Mouse (Mus musculus): Measurements from ENCODE around the gene Ngef. TPM values are rescaled to one million over a fixed set of nuclear protein-coding genes. Genes with fewer than 3 reads are reported as not detected.

Gene Ngef
- total and polyA plus RNA-seq, 3 experiments: not detected

GRCm38 (mm10) chr1:87482546-87482945 is 91.1 kb downstream of the Ngef start (continued):
- TF ChIP-seq TBP (IDR thresholded peaks at IDR 0.05; ENCODE audit: low read depth, low read length) (no peak), CHD2 (IDR thresholded peaks at IDR 0.05; ENCODE audit: low read length) (no peak), RCOR1 (IDR thresholded peaks at IDR 0.05; ENCODE audit: low read depth, low read length) (no peak)

DNA sequence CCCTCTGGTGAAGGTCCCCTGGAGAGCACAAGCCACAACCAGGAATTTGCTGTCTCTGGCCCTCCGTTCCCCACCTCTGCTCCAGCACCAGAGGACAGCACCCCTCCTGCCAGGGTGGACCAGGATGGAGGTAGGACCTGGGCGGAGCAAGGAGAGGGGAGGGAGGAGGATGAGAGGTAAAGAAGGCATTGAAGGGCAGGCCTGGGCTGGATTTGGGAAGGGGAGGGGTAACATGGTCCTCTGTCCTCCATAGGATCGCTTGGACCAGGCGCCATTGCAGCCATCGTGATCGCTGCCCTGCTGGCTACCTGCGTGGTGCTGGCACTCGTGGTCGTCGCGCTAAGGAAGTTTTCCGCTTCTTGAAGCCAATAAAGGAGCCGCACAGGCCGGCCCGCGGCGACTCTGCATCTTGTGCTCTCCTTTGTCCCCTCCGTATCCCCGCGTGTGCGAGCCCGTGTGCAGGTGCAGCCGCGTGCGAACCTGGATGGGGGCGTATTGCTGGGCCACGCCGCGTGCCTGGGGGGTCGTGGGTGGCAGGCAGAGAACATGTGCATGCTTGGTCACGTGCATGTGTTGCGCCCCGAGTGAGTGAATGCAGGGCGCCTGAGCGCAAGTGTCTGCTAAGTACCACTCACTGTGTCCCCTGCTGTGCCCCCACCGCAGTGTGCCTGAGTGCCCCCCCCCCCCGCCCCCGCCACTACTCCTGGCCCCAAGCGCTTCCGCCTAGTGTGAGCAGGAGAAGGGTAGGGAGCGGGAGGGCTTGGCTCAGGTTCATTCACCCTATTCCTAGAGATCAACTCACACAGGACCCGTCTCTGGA is 98.4 kb downstream of the Ngef start:
- DNase-seq (ENCODE audit: low read depth, low spot score): no peak
- Histone ChIP-seq H3K9me3 (replicated peaks; ENCODE audit: insufficient read depth, low read length) (no peaks in the 10 kb centered on the region), H3K27ac (ENCODE audit: control insufficient read depth, low read depth, low read length) (no peak overlapping the region), H3K36me3 (ENCODE audit: control insufficient read depth in 1 of 2, insufficient read depth in 2 of 2, low read length in 2 of 2) (no peaks in the 10 kb centered on the region), H3K4me1 (ENCODE audit: control insufficient read depth in 1 of 2, insufficient read depth in 2 of 2, low read length in 2 of 2) (no peaks in the 10 kb centered on the region), H3K9ac (ENCODE audit: control insufficient read depth, low read depth, low read length, poor library complexity, severe bottlenecking) (no peak overlapping the region), H3K4me3 (ENCODE audit: control insufficient read depth in 1 of 2, insufficient read depth in 1 of 2, low read depth in 2 of 2, low read length in 2 of 2) (no peak overlapping the region), H3K79me2 (ENCODE audit: control insufficient read depth, insufficient read depth, low read length, poor library complexity) (no peaks in the 10 kb centered on the region), H3K27me3 (ENCODE audit: control insufficient read depth in 1 of 2, insufficient read depth in 2 of 2, low read length in 2 of 2) (peaks cover 0 to 6% of the 10 kb centered on the region in 2 experiments)
- TF ChIP-seq E2F4 (IDR thresholded peaks at IDR 0.05; ENCODE audit: borderline replicate concordance, low read depth, low read length): no peak
- no peak for TF ChIP-seq ZC3H11A (IDR thresholded peaks at IDR 0.05; ENCODE audit: low read depth, low read length)
- no peak for TF ChIP-seq JUND (IDR thresholded peaks at IDR 0.05; ENCODE audit: low read depth, low read length)
- no peak for TF ChIP-seq MYB (IDR thresholded peaks at IDR 0.05; ENCODE audit: low read depth, low read length)
- TF ChIP-seq POLR2A (IDR thresholded peaks at IDR 0.05; ENCODE audit: control insufficient read depth in 1 of 2, insufficient read depth in 1 of 2, low read depth in 1 of 2, low read length in 2 of 2, poor library complexity in 1 of 2): no peak
- TF ChIP-seq BHLHE40 (IDR thresholded peaks at IDR 0.05; ENCODE audit: borderline replicate concordance, low read depth, low read length): no peak
- no peak for TF ChIP-seq ETS1 (IDR thresholded peaks at IDR 0.05; ENCODE audit: low read depth, low read length)
- no peak for TF ChIP-seq CHD2 (IDR thresholded peaks at IDR 0.05; ENCODE audit: low read length)
- no peak for TF ChIP-seq ZMIZ1 (IDR thresholded peaks at IDR 0.05; ENCODE audit: low read depth, low read length)
- no peak for TF ChIP-seq CTCF (IDR thresholded peaks at IDR 0.05 in 2 of 3, conservative IDR thresholded peaks at IDR 0.05 in 1 of 3; ENCODE audit: control insufficient read depth in 1 of 3, insufficient read depth in 1 of 3, low read depth in 2 of 3, low read length in 3 of 3, poor library complexity in 1 of 3, severe bottlenecking in 1 of 3)
- no peak for TF ChIP-seq RCOR1 (IDR thresholded peaks at IDR 0.05; ENCODE audit: low read depth, low read length)
- no peak for TF ChIP-seq MEF2A (IDR thresholded peaks at IDR 0.05; ENCODE audit: extremely low read depth, insufficient replicate concordance, low read depth, low read length, poor library complexity, severe bottlenecking)
- no peak for TF ChIP-seq TAL1 (IDR thresholded peaks at IDR 0.05; ENCODE audit: low read length)
- no peak for TF ChIP-seq TCF12 (IDR thresholded peaks at IDR 0.05; ENCODE audit: low read depth, low read length)
- no peak for TF ChIP-seq MAFK (IDR thresholded peaks at IDR 0.05; ENCODE audit: borderline replicate concordance, low read depth, low read length)
- no peak for TF ChIP-seq GATA1 (IDR thresholded peaks at IDR 0.05; ENCODE audit: low read depth, low read length)
- TF ChIP-seq EP300 (IDR thresholded peaks at IDR 0.05; ENCODE audit: low read depth in 1 of 2, low read length in 2 of 2): no peak
- no peak for TF ChIP-seq ELF1 (IDR thresholded peaks at IDR 0.05; ENCODE audit: low read depth, low read length)
- no peak for TF ChIP-seq TBP (IDR thresholded peaks at IDR 0.05; ENCODE audit: low read depth, low read length)
- TF ChIP-seq NELFE (IDR thresholded peaks at IDR 0.05; ENCODE audit: low read depth, low read length): no peak

Measured in MEL (cell line).